Mouse (Mus musculus) heart, adult 2 months (tissue): ENCODE data around the gene Nrxn2.

Experiments used
- CTCF ChIP-seq: fragments of 200-600 bp; IDR thresholded peaks from 2 replicates; pipeline ENCODE4 v1.8.1; 2022; ENCODE audit warnings: antibody characterized with exemption, mild to moderate bottlenecking, moderate library complexity
- POLR2A ChIP-seq: fragments of 200-500 bp; IDR thresholded peaks from 2 replicates; pipeline ENCODE4 v1.6.1; 2011; ENCODE audit warnings: mild to moderate bottlenecking, low read depth, low read length, control low read depth; ENCODE audit not compliant: insufficient read depth

- no peak for TF ChIP-seq CTCF
- no peak for TF ChIP-seq POLR2A
Observed at GRCm38 (mm10) chr19:6521630-6522029, 103.1 kb downstream of the Nrxn2 start.
